Mouse (Mus musculus) hindbrain, embryonic 11.5 days (tissue): Measurements from ENCODE around the gene Ptges3l. TPM values are rescaled to one million over a fixed set of nuclear protein-coding genes. Genes with fewer than 3 reads are reported as not detected.

ENCODE experiments used
- ATAC-seq: fragments of 200-750 bp; cut with Nextera tagmentation; 2 replicates; pipeline ENCODE4 v1.8.0; 2017; ENCODE audit warnings: mild to moderate bottlenecking, moderate TSS enrichment, moderate library complexity; ENCODE audit not compliant: low FRiP score
- DNase-seq: peaks from one replicate; pipeline ENCODE4 v3.0.0-alpha.2; 2015; ENCODE audit warnings: low spot score
- H3K27ac ChIP-seq: fragments of 300-500 bp; sonication (generic); 2 replicates; pipeline ENCODE4 v1.5.1; 2014; ENCODE audit warnings: mild to moderate bottlenecking, low read depth, low read length
- H3K27me3 ChIP-seq: fragments of 300-500 bp; sonication (generic); 2 replicates; pipeline ENCODE4 v1.6.1; 2014; ENCODE audit warnings: mild to moderate bottlenecking, low read length, moderate library complexity, mixed read lengths; ENCODE audit not compliant: control insufficient read depth, insufficient read depth
- H3K36me3 ChIP-seq: fragments of 300-500 bp; sonication (generic); 2 replicates; pipeline ENCODE4 v1.6.1; 2014; ENCODE audit warnings: mild to moderate bottlenecking, low read length, moderate library complexity, mixed read lengths; ENCODE audit not compliant: control insufficient read depth, insufficient read depth
- H3K4me1 ChIP-seq: fragments of 300-500 bp; sonication (generic); replicated peaks from 2 replicates; pipeline ENCODE4 v1.6.1; 2014; ENCODE audit warnings: low read length, mixed read lengths; ENCODE audit not compliant: control insufficient read depth, insufficient read depth
- H3K4me2 ChIP-seq: fragments of 300-500 bp; sonication (generic); replicated peaks from 2 replicates; pipeline ENCODE4 v1.6.1; 2014; ENCODE audit warnings: mild to moderate bottlenecking, low read depth, low read length
- H3K4me3 ChIP-seq: fragments of 300-500 bp; sonication (generic); 2 replicates; pipeline ENCODE4 v1.5.1; 2014; ENCODE audit warnings: low read depth, low read length
- H3K9ac ChIP-seq: fragments of 300-500 bp; sonication (generic); 2 replicates; pipeline ENCODE4 v1.6.1; 2014; ENCODE audit warnings: low read depth, low read length
- H3K9me3 ChIP-seq: fragments of 300-500 bp; sonication (generic); 2 replicates; pipeline ENCODE4 v1.6.1; 2016; ENCODE audit warnings: low read length; ENCODE audit not compliant: control insufficient read depth
- WGBS: fragments of 180-500 bp; shearing (Covaris S2); extraction: QIAGEN DNeasy Blood & Tissue Kit; methylation state at CpG from one replicate; pipeline ENCODE4 v1.1.7; 2014; 5-methylcytosine and 5-hydroxymethylcytosine counted together
- polyA plus RNA-seq: library from polyadenylated mRNA; unstranded; fragments of >200 nt; fragmentation: Nextera tagmentation; extraction: Ambion mirVana; gene quantifications from 2 replicates; pipeline ENCODE4 v1.2.1, GENCODE M21; 2014

Gene Ptges3l
- polyA plus RNA-seq, 1 experiment from 2014 or later: 3.1 TPM

- peak; percentile 15; the same call in 1 of the 2 replicates for ATAC-seq
- no peak overlapping the region for H3K27ac ChIP-seq
- H3K9me3 ChIP-seq: no peaks in the 10 kb centered on the region
- H3K27me3 ChIP-seq: no peaks in the 10 kb centered on the region
- H3K4me1 ChIP-seq: peaks cover 21% of the 10 kb centered on the region
- H3K36me3 ChIP-seq: peaks cover 4% of the 10 kb centered on the region; the same call in 1 of the 2 replicates
- no peak for DNase-seq
- H3K9ac ChIP-seq: 0 out of 2 replicates have a peak overlapping the region, but pooled peaks have one; percentile 15
- no peak overlapping the region for H3K4me2 ChIP-seq
- WGBS: 75% methylated on average over 14 of the region's 14 CpGs
- no peak overlapping the region for H3K4me3 ChIP-seq
These were observed 37.0 kb upstream of the Ptges3l start for GRCm38 (mm10) chr11:101462141-101462540.

DNA sequence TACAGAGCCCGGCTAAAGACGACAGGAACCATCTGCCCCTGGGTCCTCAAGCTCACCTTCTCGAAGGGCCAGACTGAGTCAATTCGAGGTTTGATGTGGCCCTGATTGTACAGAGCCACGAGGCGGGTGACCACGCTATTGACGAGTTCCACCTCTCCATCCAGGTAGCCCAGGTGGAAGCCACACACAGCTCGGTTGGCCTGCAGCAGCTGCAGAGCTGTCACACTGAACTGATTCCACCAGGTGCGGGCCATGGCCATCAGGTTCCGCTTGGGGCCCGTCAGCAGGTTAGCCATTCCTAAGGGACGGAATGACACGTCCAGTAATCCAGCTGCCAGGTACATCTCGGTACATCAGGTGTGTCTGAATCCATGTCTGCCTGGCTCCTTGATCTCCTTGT lies 35.2 kb upstream of the Ptges3l start:
- H3K36me3 ChIP-seq: peaks cover 4% of the 10 kb centered on the region; the same call in 1 of the 2 replicates
- H3K9ac ChIP-seq: no peak overlapping the region
- no peak overlapping the region for H3K4me2 ChIP-seq
- H3K4me3 ChIP-seq: no peak overlapping the region
- H3K4me1 ChIP-seq: peaks cover 19% of the 10 kb centered on the region
- H3K27me3 ChIP-seq: no peaks in the 10 kb centered on the region
- 87% methylated on average over 15 of the region's 15 CpGs for WGBS
- no peaks in the 10 kb centered on the region for H3K9me3 ChIP-seq
- H3K27ac ChIP-seq: no peak overlapping the region
- ATAC-seq (no peak), DNase-seq (no peak)

- H3K4me1 ChIP-seq: peaks cover 19% of the 10 kb centered on the region
- ATAC-seq: no peak
- no peaks in the 10 kb centered on the region for H3K9me3 ChIP-seq
- H3K36me3 ChIP-seq: peaks cover 4% of the 10 kb centered on the region; the same call in 1 of the 2 replicates
- H3K4me3 ChIP-seq: no peak overlapping the region
- H3K27me3 ChIP-seq: no peaks in the 10 kb centered on the region
- H3K4me2 ChIP-seq: no peak overlapping the region
- no peak overlapping the region for H3K27ac ChIP-seq
- no peak overlapping the region for H3K9ac ChIP-seq
- whole genome bisulfite sequencing: 46% methylated on average over 6 of the region's 6 CpGs
- no peak for DNase-seq
These were observed 34.6 kb upstream of the Ptges3l start for GRCm38 (mm10) chr11:101459716-101460115.

DNA sequence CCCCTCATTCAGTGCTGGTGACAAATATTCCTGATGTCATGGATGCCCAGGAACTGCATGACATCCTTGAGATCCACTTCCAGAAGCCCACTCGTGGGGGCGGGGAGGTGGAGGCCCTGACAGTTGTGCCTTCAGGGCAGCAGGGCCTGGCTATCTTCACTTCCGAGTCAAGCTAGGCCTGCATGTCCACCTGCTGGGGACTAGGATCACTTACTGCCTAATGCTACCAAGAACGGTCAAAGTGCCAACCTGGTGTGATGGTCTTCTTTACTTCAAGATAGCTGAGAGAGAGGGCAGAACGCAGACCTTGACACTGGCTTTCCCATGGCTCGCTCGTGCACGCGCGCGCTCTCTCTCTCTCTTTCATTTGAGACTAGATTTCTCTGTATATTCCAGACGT lies 33.1 kb upstream of the Ptges3l start:
- H3K27me3 ChIP-seq: no peaks in the 10 kb centered on the region
- no peak overlapping the region for H3K27ac ChIP-seq
- no peaks in the 10 kb centered on the region for H3K9me3 ChIP-seq
- ATAC-seq (no peak), DNase-seq (no peak)
- WGBS: 87% methylated on average over 12 of the region's 12 CpGs
- no peak overlapping the region for H3K4me2 ChIP-seq
- peaks cover 4% of the 10 kb centered on the region; the same call in 1 of the 2 replicates for H3K36me3 ChIP-seq
- H3K4me1 ChIP-seq: peaks cover 12% of the 10 kb centered on the region
- H3K9ac ChIP-seq: no peak overlapping the region
- no peak overlapping the region for H3K4me3 ChIP-seq

DNA sequence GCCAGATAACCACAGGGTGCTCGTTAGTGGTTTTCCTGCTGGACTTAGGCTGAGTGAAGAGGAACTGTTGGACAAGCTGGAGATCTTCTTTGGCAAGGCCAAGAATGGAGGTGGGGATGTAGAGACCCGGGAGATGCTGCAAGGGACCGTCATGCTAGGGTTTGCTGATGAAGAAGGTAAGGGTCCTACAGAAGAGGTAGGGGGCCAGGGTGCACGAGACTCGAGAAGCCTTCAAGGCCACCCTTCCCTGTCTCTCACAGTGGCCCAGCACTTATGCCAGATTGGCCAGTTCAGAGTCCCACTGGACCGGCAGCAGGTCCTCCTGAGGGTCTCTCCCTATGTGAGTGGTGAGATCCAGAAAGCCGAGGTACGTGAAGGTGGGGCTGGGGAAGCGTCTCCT lies 32.5 kb upstream of the Ptges3l start:
- Histone ChIP-seq H3K4me2 (no peak overlapping the region), H3K36me3 (peaks cover 4% of the 10 kb centered on the region; the same call in 1 of the 2 replicates), H3K27ac (no peak overlapping the region), H3K9ac (no peak overlapping the region), H3K9me3 (no peaks in the 10 kb centered on the region), H3K27me3 (no peaks in the 10 kb centered on the region), H3K4me1 (peaks cover 8% of the 10 kb centered on the region), H3K4me3 (no peak overlapping the region)
- DNase-seq: no peak
- 93% methylated on average over 9 of the region's 9 CpGs for WGBS
- ATAC-seq: no peak

DNA sequence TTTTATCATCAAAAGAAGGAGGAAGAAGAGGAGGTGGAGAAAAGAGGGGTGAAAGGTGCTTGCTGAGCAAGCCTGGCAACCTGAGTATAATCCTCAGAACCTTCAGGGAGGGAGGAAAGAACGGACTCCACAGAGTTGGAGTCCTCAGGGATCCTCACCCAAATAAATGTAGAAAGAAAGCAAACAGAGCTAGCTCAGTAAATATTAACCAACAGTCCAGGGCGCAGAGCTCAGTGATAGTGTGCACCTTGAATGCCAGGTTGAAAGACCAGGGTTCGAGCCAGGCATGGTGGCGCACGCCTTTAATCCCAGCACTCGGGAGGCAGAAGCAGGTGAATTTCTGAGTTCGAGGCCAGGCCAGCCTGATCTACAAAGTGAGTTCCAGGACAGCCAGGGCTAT lies 30.5 kb upstream of the Ptges3l start:
- Histone ChIP-seq H3K4me3 (no peak overlapping the region), H3K27me3 (no peaks in the 10 kb centered on the region), H3K4me2 (no peak overlapping the region), H3K36me3 (peaks cover 2% of the 10 kb centered on the region; the same call in 1 of the 2 replicates), H3K9ac (no peak overlapping the region), H3K27ac (no peak overlapping the region), H3K9me3 (no peaks in the 10 kb centered on the region), H3K4me1 (no peaks in the 10 kb centered on the region)
- DNase-seq (no peak), ATAC-seq (no peak)
- WGBS: 93% methylated on average over 7 of the region's 7 CpGs

DNA sequence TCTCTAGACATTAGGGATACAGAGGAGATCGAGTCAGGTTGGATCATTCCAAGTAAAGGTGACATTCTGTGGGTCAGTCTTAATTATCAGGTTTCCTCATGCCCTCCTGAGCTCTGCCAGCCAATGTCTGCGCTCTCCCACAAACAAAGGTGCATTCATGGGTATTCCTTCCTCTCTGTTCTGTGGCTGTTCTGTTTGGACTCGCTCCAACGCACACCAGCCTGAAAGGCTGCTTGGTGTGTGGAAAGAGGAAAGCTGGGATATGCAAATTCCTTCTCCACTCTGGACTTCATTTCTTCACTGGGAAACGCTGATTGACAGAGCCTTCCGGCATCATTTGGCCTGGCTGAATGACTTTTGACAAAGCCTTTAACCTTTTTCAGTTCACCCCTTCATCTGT lies 29.6 kb upstream of the Ptges3l start:
- H3K9ac ChIP-seq: no peak overlapping the region

DNA sequence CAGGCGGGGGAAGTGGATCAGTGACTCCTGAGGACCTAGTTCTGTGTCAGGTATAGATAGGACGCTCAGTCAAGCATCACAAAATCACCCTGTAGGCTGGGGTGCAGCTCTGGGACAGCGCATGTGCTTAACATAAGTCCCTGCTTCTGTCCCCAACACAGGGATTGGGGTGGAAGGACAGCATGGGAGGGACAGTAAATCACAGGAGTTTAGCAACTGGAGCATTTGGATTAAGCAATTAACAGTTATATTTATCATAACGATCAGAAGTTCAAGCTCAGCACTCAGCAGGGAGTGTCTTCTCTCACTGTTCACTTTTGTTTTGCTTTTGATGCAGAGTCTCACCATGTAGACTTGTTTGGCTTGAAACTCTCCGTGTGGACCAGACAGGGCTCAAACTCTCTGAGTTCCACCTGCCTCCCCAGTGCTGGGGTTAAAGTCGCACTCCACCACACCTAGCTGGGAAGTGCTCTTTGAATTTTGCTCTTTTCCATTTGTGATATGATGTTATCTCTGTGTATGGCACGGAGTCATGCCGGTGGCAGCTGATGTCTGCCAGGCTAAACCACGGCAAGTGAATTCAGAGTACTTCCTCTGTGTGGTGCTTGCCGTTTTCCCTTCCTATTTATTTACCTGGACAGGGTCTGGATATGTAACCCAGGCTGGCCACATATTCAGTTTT lies 27.1 kb upstream of the Ptges3l start:
- Histone ChIP-seq H3K4me1 (no peaks in the 10 kb centered on the region), H3K4me2 (no peak overlapping the region), H3K27ac (no peak overlapping the region), H3K4me3 (no peak overlapping the region), H3K36me3 (no peaks in the 10 kb centered on the region), H3K27me3 (no peaks in the 10 kb centered on the region), H3K9ac (no peak overlapping the region), H3K9me3 (no peaks in the 10 kb centered on the region)
- WGBS: 76% methylated on average over 10 of the region's 10 CpGs
- no peak for DNase-seq
- no peak for ATAC-seq

More for the DNA sequence above, 29.6 kb upstream of the Ptges3l start:
- peaks cover 2% of the 10 kb centered on the region; the same call in 1 of the 2 replicates for H3K36me3 ChIP-seq
- ATAC-seq (no peak), DNase-seq (no peak)
- no peak overlapping the region for H3K4me3 ChIP-seq
- no peak overlapping the region for H3K4me2 ChIP-seq
- H3K27me3 ChIP-seq: no peaks in the 10 kb centered on the region
- 0 out of 2 replicates have a peak overlapping the region, but pooled peaks have one; percentile 14 for H3K27ac ChIP-seq
- no peaks in the 10 kb centered on the region for H3K4me1 ChIP-seq
- 49% methylated on average over 6 of the region's 6 CpGs for WGBS
- H3K9me3 ChIP-seq: no peaks in the 10 kb centered on the region

GRCm38 (mm10) chr11:101451536-101451935 lies 26.4 kb upstream of the Ptges3l start:
- no peak overlapping the region for H3K27ac ChIP-seq
- no peaks in the 10 kb centered on the region for H3K27me3 ChIP-seq
- H3K9me3 ChIP-seq: no peaks in the 10 kb centered on the region
- H3K4me2 ChIP-seq: no peak overlapping the region
- DNase-seq (no peak), ATAC-seq (no peak)
- no peaks in the 10 kb centered on the region for H3K36me3 ChIP-seq
- 91% methylated on average over 10 of the region's 10 CpGs for WGBS
- H3K9ac ChIP-seq: no peak overlapping the region
- no peaks in the 10 kb centered on the region for H3K4me1 ChIP-seq
- no peak overlapping the region for H3K4me3 ChIP-seq
